Mouse (Mus musculus) liver, embryonic 12.5 days (tissue): ENCODE results near the gene Tbc1d5. TPM values are rescaled to one million over a fixed set of nuclear protein-coding genes. Genes with fewer than 3 reads are reported as not detected.

Source experiments
- ATAC-seq: fragments of 200-750 bp; cut with Nextera tagmentation; 2 replicates; pipeline ENCODE4 v1.8.0; 2017; ENCODE audit warnings: moderate number of reproducible peaks, mild to moderate bottlenecking, moderate library complexity
- H3K27ac ChIP-seq: fragments of 300-500 bp; sonication (generic); 2 replicates; pipeline ENCODE4 v1.5.1; 2016; ENCODE audit warnings: mild to moderate bottlenecking
- H3K27me3 ChIP-seq: fragments of 300-500 bp; sonication (generic); replicated peaks from 2 replicates; pipeline ENCODE4 v1.6.1; 2016; ENCODE audit warnings: mild to moderate bottlenecking, moderate library complexity
- H3K36me3 ChIP-seq: fragments of 300-500 bp; sonication (generic); 2 replicates; pipeline ENCODE4 v1.6.1; 2016; ENCODE audit warnings: mild to moderate bottlenecking, moderate library complexity
- H3K4me1 ChIP-seq: fragments of 300-500 bp; sonication (generic); 2 replicates; pipeline ENCODE4 v1.6.1; 2016
- H3K4me2 ChIP-seq: fragments of 300-500 bp; sonication (generic); 2 replicates; pipeline ENCODE4 v1.6.1; 2016; ENCODE audit warnings: mild to moderate bottlenecking, moderate library complexity
- H3K4me3 ChIP-seq: fragments of 300-500 bp; sonication (generic); 2 replicates; pipeline ENCODE4 v1.5.1; 2016; ENCODE audit warnings: mild to moderate bottlenecking, moderate library complexity
- H3K9ac ChIP-seq: fragments of 300-500 bp; sonication (generic); 2 replicates; pipeline ENCODE4 v1.6.1; 2016; ENCODE audit warnings: mild to moderate bottlenecking, moderate library complexity
- H3K9me3 ChIP-seq: fragments of 300-500 bp; sonication (generic); replicated peaks from 2 replicates; pipeline ENCODE4 v1.6.1; 2016; ENCODE audit warnings: mild to moderate bottlenecking, moderate library complexity
- WGBS: fragments of 180-500 bp; shearing (Covaris S2); methylation state at CpG from one replicate; pipeline ENCODE4 v1.1.7; 2016; ENCODE audit not compliant: insufficient replicate concordance; 5-methylcytosine and 5-hydroxymethylcytosine counted together
- polyA plus RNA-seq: library from polyadenylated mRNA; unstranded; fragments of >200 nt; fragmentation: Nextera tagmentation; extraction: Ambion mirVana; gene quantifications from 2 replicates; pipeline ENCODE4 v1.2.1, GENCODE M21; 2016

The Tbc1d5 gene
- polyA plus RNA-seq, 1 experiment from 2014 or later, result 6.5 TPM

- WGBS, result 50% methylated on average over 8 of the region's 8 CpGs
- Histone ChIP-seq H3K4me3 (no peak overlapping the region), H3K9me3 (no peaks in the 10 kb centered on the region), H3K27me3 (no peaks in the 10 kb centered on the region), H3K4me2 (no peak overlapping the region), H3K27ac (0 out of 2 replicates have a peak overlapping the region, but pooled peaks have one; percentile 2), H3K36me3 (0 out of 2 replicates have a peak, but pooled peaks cover 5% of the 10 kb centered on the region), H3K9ac (no peak overlapping the region), H3K4me1 (peaks cover 21% of the 10 kb centered on the region)
- no peak for ATAC-seq
Observed at GRCm38 (mm10) chr17:50735955-50736533, 443.1 kb downstream of the Tbc1d5 start.

DNA sequence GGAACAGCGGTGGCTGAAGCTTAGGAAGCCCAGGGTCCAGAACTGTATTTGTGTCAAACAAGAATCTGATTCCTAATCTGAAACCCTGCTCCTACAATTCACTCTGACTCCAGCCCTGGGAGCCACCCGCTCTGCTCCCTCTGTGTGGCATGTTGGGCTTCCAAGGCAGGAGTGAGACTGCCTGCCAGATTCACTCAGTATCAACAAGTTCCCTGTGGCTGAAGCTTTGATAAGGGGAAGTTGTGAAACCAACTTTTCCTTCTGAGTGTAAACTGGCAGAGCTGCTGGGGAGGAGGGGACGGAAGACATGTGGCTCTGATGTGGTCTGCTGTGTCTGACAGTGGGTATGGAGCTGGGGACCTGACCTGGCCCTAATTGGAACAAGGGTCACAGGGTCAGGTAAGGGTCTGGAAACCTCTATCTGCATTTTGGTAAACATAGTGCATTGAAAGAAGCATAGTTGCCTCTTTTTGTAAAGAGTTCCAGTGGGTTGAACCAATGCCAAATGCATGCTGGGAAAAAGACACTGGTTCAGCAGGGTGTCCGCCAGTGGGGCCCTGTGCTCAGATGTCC, 443.7 kb downstream of the Tbc1d5 start:
- WGBS, result 62% methylated on average over 4 of the region's 4 CpGs
- no peak for ATAC-seq
- H3K27ac ChIP-seq, result no peak overlapping the region

GRCm38 (mm10) chr17:50734781-50735180, 444.4 kb downstream of the Tbc1d5 start:
- Histone ChIP-seq H3K4me3 (no peak overlapping the region), H3K9me3 (no peaks in the 10 kb centered on the region), H3K4me2 (no peak overlapping the region), H3K4me1 (peaks cover 21% of the 10 kb centered on the region), H3K9ac (no peak overlapping the region), H3K36me3 (0 out of 2 replicates have a peak, but pooled peaks cover 5% of the 10 kb centered on the region), H3K27ac (no peak overlapping the region), H3K27me3 (no peaks in the 10 kb centered on the region)
- ATAC-seq, result no peak
- 67% methylated on average over 6 of the region's 6 CpGs for WGBS

More for the DNA sequence above, 443.7 kb downstream of the Tbc1d5 start:
- Histone ChIP-seq H3K4me1 (peaks cover 21% of the 10 kb centered on the region), H3K4me2 (no peak overlapping the region), H3K4me3 (no peak overlapping the region), H3K27me3 (no peaks in the 10 kb centered on the region), H3K9ac (no peak overlapping the region), H3K36me3 (0 out of 2 replicates have a peak, but pooled peaks cover 5% of the 10 kb centered on the region), H3K9me3 (no peaks in the 10 kb centered on the region)

- ATAC-seq, result no peak
- Histone ChIP-seq H3K27ac (no peak overlapping the region), H3K4me2 (no peak overlapping the region), H3K27me3 (no peaks in the 10 kb centered on the region), H3K9ac (no peak overlapping the region), H3K36me3 (0 out of 2 replicates have a peak, but pooled peaks cover 5% of the 10 kb centered on the region), H3K4me1 (peaks cover 21% of the 10 kb centered on the region), H3K9me3 (no peaks in the 10 kb centered on the region), H3K4me3 (no peak overlapping the region)
- WGBS, result 84% methylated on average over 7 of the region's 7 CpGs
Observed at GRCm38 (mm10) chr17:50733390-50733789, 445.8 kb downstream of the Tbc1d5 start.

GRCm38 (mm10) chr17:50731876-50732275, 447.3 kb downstream of the Tbc1d5 start:
- no peak for ATAC-seq
- Histone ChIP-seq H3K36me3 (0 out of 2 replicates have a peak, but pooled peaks cover 5% of the 10 kb centered on the region), H3K4me1 (peaks cover 14% of the 10 kb centered on the region; the same call in 1 of the 2 replicates), H3K4me2 (no peak overlapping the region), H3K9ac (no peak overlapping the region), H3K27ac (no peak overlapping the region), H3K9me3 (no peaks in the 10 kb centered on the region), H3K27me3 (no peaks in the 10 kb centered on the region), H3K4me3 (no peak overlapping the region)
- WGBS, result 61% methylated on average over 5 of the region's 5 CpGs

DNA sequence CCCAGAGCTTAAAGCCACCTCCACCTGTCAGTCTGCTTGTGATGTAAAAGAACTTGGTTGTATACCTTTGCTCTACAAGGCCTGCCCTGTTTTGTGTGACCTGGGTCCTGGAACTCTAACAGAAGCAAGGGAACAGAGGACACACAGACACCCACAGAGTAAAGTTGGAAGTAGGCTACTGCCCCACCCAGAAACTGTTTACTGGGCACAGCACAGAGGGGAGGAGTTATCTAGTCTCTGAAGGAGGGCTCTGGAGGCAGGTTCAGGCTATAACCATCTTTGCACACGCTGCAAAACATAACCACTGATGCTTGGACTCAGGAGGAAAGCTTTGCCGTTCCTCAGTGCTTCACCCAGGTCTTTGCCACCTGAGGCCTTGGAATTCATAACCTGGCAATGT, 448.3 kb downstream of the Tbc1d5 start:
- no peaks in the 10 kb centered on the region for H3K9me3 ChIP-seq
- no peak overlapping the region for H3K4me3 ChIP-seq
- 0 out of 2 replicates have a peak, but pooled peaks cover 5% of the 10 kb centered on the region for H3K36me3 ChIP-seq
- ATAC-seq, result no peak
- no peak overlapping the region for H3K4me2 ChIP-seq
- no peak overlapping the region for H3K27ac ChIP-seq
- H3K9ac ChIP-seq, result no peak overlapping the region
- 62% methylated on average over 2 of the region's 2 CpGs for WGBS
- H3K27me3 ChIP-seq, result no peaks in the 10 kb centered on the region
- peaks cover 9% of the 10 kb centered on the region; the same call in 1 of the 2 replicates for H3K4me1 ChIP-seq

GRCm38 (mm10) chr17:50729577-50729976, 449.6 kb downstream of the Tbc1d5 start:
- Histone ChIP-seq H3K9me3 (no peaks in the 10 kb centered on the region), H3K27ac (no peak overlapping the region), H3K4me1 (no peaks in the 10 kb centered on the region), H3K27me3 (no peaks in the 10 kb centered on the region), H3K36me3 (no peaks in the 10 kb centered on the region), H3K9ac (no peak overlapping the region), H3K4me2 (no peak overlapping the region), H3K4me3 (no peak overlapping the region)
- 32% methylated on average over 6 of the region's 6 CpGs for WGBS
- 0 out of 2 replicates have a peak, but pooled peaks have one; percentile 40 for ATAC-seq

DNA sequence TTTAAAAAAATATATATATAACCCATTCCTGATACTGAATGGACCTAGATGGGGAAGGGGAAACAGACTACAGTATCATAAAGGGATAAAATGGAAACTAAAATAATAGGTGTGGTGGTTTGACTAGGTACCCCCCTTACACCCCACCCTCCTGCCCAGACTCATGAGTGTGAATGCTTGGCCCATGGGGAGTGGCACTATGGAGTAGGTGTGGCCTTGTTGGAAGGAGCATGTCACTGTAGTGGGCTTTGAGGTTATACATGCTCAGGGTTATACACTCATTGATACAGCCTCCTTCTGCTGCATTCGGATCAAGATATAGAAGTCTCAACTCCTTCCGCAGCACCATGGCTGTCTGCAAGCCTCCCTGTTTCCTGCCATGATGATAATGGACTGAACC, 450.1 kb downstream of the Tbc1d5 start:
- WGBS, result 46% methylated on average over 2 of the region's 2 CpGs
- ATAC-seq, result no peak
- no peak overlapping the region for H3K4me3 ChIP-seq

GRCm38 (mm10) chr17:50726265-50726664, 452.9 kb downstream of the Tbc1d5 start:
- Histone ChIP-seq H3K9ac (no peak overlapping the region), H3K4me3 (no peak overlapping the region), H3K9me3 (no peaks in the 10 kb centered on the region), H3K4me1 (no peaks in the 10 kb centered on the region), H3K4me2 (no peak overlapping the region), H3K36me3 (no peaks in the 10 kb centered on the region), H3K27ac (no peak overlapping the region), H3K27me3 (no peaks in the 10 kb centered on the region)
- ATAC-seq, result no peak
- WGBS, result 62% methylated on average over 2 of the region's 2 CpGs

More for the DNA sequence above, 450.1 kb downstream of the Tbc1d5 start:
- H3K27ac ChIP-seq, result no peak overlapping the region
- no peak overlapping the region for H3K4me2 ChIP-seq
- no peaks in the 10 kb centered on the region for H3K36me3 ChIP-seq
- no peaks in the 10 kb centered on the region for H3K9me3 ChIP-seq
- no peaks in the 10 kb centered on the region for H3K4me1 ChIP-seq
- no peaks in the 10 kb centered on the region for H3K27me3 ChIP-seq
- no peak overlapping the region for H3K9ac ChIP-seq

GRCm38 (mm10) chr17:50724376-50724775, 454.8 kb downstream of the Tbc1d5 start:
- Histone ChIP-seq H3K4me2 (no peak overlapping the region), H3K9me3 (no peaks in the 10 kb centered on the region), H3K4me1 (no peaks in the 10 kb centered on the region), H3K4me3 (no peak overlapping the region), H3K36me3 (no peaks in the 10 kb centered on the region), H3K27me3 (no peaks in the 10 kb centered on the region), H3K27ac (no peak overlapping the region), H3K9ac (no peak overlapping the region)
- ATAC-seq, result no peak
- 75% methylated on average over 2 of the region's 2 CpGs for WGBS

DNA sequence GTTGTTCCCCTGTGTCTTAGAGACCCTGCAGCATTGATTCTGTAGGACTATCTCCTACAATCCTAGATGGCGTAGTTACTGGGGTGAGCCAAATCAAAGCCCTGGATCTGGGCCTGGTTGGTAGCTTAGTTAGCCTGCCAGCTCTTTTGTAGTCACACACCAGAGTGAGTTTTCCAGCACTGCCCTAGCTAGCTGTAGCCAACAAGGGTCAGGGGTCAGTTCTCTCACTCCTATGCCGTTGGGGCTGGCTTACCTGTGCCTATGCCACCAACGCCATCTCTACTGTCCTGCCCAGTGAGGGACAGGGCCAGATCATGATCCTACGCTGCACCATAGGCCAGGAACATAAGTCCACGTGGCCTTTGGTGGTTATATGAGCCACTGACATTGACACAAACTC, 461.6 kb downstream of the Tbc1d5 start:
- 59% methylated on average over 5 of the region's 5 CpGs for WGBS
- Histone ChIP-seq H3K27ac (no peak overlapping the region), H3K4me1 (no peaks in the 10 kb centered on the region), H3K27me3 (no peaks in the 10 kb centered on the region), H3K4me2 (no peak overlapping the region), H3K9ac (no peak overlapping the region), H3K4me3 (no peak overlapping the region), H3K36me3 (no peaks in the 10 kb centered on the region), H3K9me3 (no peaks in the 10 kb centered on the region)
- no peak for ATAC-seq

DNA sequence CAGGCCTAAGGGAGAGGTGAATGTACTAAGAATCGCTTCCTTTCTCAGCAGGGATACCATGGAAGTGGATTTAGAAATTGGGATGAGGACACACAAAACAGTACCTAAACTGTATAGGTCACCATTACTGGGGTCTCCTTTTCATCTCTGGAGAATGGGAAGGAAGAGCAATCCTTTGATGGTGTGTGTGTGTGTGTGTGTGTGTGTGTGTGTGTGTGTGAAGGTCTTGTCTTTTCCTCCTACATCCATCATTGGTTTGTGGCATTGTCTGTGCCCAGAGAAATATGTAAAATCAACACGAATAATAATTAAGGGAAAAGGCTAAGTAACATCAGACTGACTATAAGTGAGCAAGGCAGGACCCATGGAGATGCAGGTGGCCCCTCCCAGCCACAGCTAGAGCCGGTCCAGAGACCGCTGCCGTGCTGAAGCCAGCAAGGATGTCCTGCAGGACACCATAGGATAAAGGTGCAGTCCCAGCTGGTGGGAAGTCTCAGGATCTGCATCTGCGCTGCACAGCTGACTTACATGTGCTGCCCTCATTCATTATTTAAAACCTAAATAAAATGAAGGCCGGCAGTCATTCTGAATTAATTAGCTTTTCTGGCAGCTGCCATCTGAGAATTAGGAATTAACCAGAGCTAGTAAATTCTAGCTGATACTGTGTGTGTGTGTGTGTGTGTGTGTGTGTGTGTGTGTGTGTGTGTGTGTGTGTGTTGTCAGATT, 468.5 kb downstream of the Tbc1d5 start:
- Histone ChIP-seq H3K4me2 (no peak overlapping the region), H3K4me3 (no peak overlapping the region), H3K4me1 (no peaks in the 10 kb centered on the region), H3K9me3 (no peaks in the 10 kb centered on the region), H3K9ac (no peak overlapping the region), H3K27ac (no peak overlapping the region), H3K36me3 (no peaks in the 10 kb centered on the region), H3K27me3 (no peaks in the 10 kb centered on the region)
- WGBS, result 76% methylated on average over 7 of the region's 7 CpGs
- no peak for ATAC-seq
